Mouse (Mus musculus) cerebellum, postnatal 25 days (tissue): ENCODE measurements around the gene Ppm1h.
"Not testable (repeated sequence)": the region's sequence is repeated elsewhere in the genome, so short reads cannot be mapped to it uniquely, and the experiment has no call there.

Source experiments
- DNase-seq, 2 experiments: peaks; one replicate each; pipeline ENCODE4 v3.0.0; 2021; ENCODE audit warnings: mixed read lengths in 2 of 2

The Ppm1h gene

GRCm38 (mm10) chr10:122937380-122937779, 258.8 kb downstream of the Ppm1h start:
- not testable (repeated sequence) for DNase-seq

- DNase-seq: no peak
Measured at GRCm38 (mm10) chr10:122939546-122939945, 261.0 kb downstream of the Ppm1h start.

- DNase-seq: peak in 1 of 2 experiments; percentile 33
Measured at GRCm38 (mm10) chr10:122942771-122943170, 264.2 kb downstream of the Ppm1h start.

- no peak for DNase-seq
Measured at GRCm38 (mm10) chr10:122943824-122944223, 265.3 kb downstream of the Ppm1h start.

GRCm38 (mm10) chr10:122944888-122945287, 266.3 kb downstream of the Ppm1h start:
- DNase-seq: no peak

- DNase-seq: no peak
Measured at GRCm38 (mm10) chr10:122950966-122951365, 272.4 kb downstream of the Ppm1h start.

- DNase-seq: no peak
Measured at GRCm38 (mm10) chr10:122953576-122953975, 275.0 kb downstream of the Ppm1h start.

GRCm38 (mm10) chr10:122957918-122958317, 279.4 kb downstream of the Ppm1h start:
- DNase-seq: no peak

GRCm38 (mm10) chr10:122958699-122959098, 280.1 kb downstream of the Ppm1h start:
- DNase-seq: no peak

GRCm38 (mm10) chr10:122960216-122960615, 281.7 kb downstream of the Ppm1h start:
- no peak for DNase-seq

GRCm38 (mm10) chr10:122960738-122961137, 282.2 kb downstream of the Ppm1h start:
- no peak for DNase-seq

- no peak for DNase-seq
Measured at GRCm38 (mm10) chr10:122961494-122961893, 282.9 kb downstream of the Ppm1h start.

GRCm38 (mm10) chr10:122962651-122963050, 284.1 kb downstream of the Ppm1h start:
- DNase-seq: no peak

GRCm38 (mm10) chr10:122963463-122964240, 285.1 kb downstream of the Ppm1h start:
- DNase-seq: peak; percentile 31 to 42

GRCm38 (mm10) chr10:122964241-122964636, 285.7 kb downstream of the Ppm1h start:
- DNase-seq: no peak

GRCm38 (mm10) chr10:122965650-122966049, 287.1 kb downstream of the Ppm1h start:
- not testable (repeated sequence) for DNase-seq

GRCm38 (mm10) chr10:122966421-122966820, 287.9 kb downstream of the Ppm1h start:
- no peak for DNase-seq

- DNase-seq: no peak
Measured at GRCm38 (mm10) chr10:122970188-122970587, 291.6 kb downstream of the Ppm1h start.

- DNase-seq: no peak
Measured at GRCm38 (mm10) chr10:122973241-122973640, 294.7 kb downstream of the Ppm1h start.

- no peak for DNase-seq
Measured at GRCm38 (mm10) chr10:122976038-122976437, 297.5 kb downstream of the Ppm1h start.

- DNase-seq: no peak
Measured at GRCm38 (mm10) chr10:122979356-122979755, 300.8 kb downstream of the Ppm1h start.

- no peak for DNase-seq
Measured at GRCm38 (mm10) chr10:122980123-122980522, 301.6 kb downstream of the Ppm1h start.

- DNase-seq: peak in 1 of 2 experiments; percentile 53
Measured at GRCm38 (mm10) chr10:122982909-122983578, 304.5 kb downstream of the Ppm1h start.
